7 mouse cellular contexts compared by ENCODE assay signal in the genomic region with DNA sequence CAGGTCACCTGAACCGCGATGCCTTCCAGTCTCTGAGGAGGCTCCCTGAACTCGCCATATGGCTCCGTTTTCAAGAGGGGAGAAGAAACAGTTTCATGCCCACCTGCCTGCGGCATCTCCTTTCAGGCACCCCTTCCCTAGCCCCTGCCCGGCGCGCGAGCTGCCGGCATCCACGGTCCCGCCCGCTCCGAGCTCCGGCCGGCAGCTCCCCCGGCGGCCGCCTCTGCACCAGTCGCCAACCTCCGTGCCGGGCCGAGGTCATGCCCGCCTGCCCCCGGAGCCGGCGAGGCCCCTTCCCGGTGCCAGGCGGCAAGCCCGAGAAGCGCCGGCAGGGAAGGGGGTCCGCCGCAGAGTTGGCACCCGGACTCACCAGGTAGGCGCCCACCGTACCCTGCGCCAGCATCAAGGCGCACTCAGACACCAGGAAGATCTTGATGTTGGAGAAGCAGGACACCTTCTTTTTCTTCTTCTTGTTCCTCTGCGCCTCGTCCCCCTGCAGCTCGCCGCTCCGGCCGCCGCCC. TPM values are rescaled to one million over a fixed set of nuclear protein-coding genes. Genes with fewer than 3 reads are reported as not detected.
DNase-seq lines count a peak whose midpoint lies in the region; ATAC-seq and TF ChIP-seq lines count a peak whose summit lies in the region.

No protein-coding gene starts in this region.

- H3K9me3 ChIP-seq in hindbrain, embryonic 12.5 days (replicated peaks): no peaks in the 10 kb centered on the region

- no peak for TF ChIP-seq CTCF in cerebellum, adult 2 months (IDR thresholded peaks at IDR 0.05; ENCODE audit: borderline replicate concordance, insufficient read depth, low read depth, low read length)

- H3K27me3 ChIP-seq in cerebellum, adult 2 months (ENCODE audit: control insufficient read depth, insufficient read depth, low read length): no peaks in the 10 kb centered on the region
- H3K27me3 ChIP-seq in hindbrain, embryonic 12.5 days: peaks cover 26% of the 10 kb centered on the region

- peaks cover 17% of the 10 kb centered on the region; the same call in 1 of the 2 replicates for H3K4me1 ChIP-seq in cerebellum, adult 2 months (ENCODE audit: control insufficient read depth, insufficient read depth, low read length)
- H3K4me1 ChIP-seq in hindbrain, embryonic 12.5 days: peaks cover 26% of the 10 kb centered on the region

- TF ChIP-seq POLR2A in cerebellum, adult 2 months (IDR thresholded peaks at IDR 0.05; ENCODE audit: borderline replicate concordance, insufficient read depth, low read length): 0 out of 2 replicates have a peak, but pooled peaks have one; percentile 12

- DNase-seq in R1 (ENCODE audit: low read depth, low spot score): peak; percentile 41
- DNase-seq in cerebellum, adult 2 months: peak; percentile 74 to 83
- DNase-seq in frontal cortex, postnatal 10 days (ENCODE audit: low spot score in 2 of 2): peak; percentile 12 to 42
- DNase-seq in layer of hippocampus, postnatal 25 days (ENCODE audit: extremely low spot score in 1 of 2, low spot score in 1 of 2): peak; percentile 24 to 54
- DNase-seq in lung, postnatal 36 days: peak; percentile 48
- peak; percentile 42 for DNase-seq in right cerebral cortex, postnatal 14 days

- no peaks in the 10 kb centered on the region for H3K36me3 ChIP-seq in hindbrain, embryonic 12.5 days

- under 1% methylated on average over 46 of the region's 46 CpGs for WGBS in cerebellum, adult 2 months
- WGBS in hindbrain, embryonic 12.5 days: 0% methylated on average over 37 of the region's 46 CpGs

- H3K4me3 ChIP-seq in cerebellum, adult 2 months (replicated peaks; ENCODE audit: insufficient read depth, low read depth, low read length): peak overlapping the region; percentile 68
- H3K4me3 ChIP-seq in hindbrain, embryonic 12.5 days: peak overlapping the region; percentile 76

- ATAC-seq in hindbrain, embryonic 12.5 days (ENCODE audit: low FRiP score): peak; percentile 75

- H3K9ac ChIP-seq in hindbrain, embryonic 12.5 days: peak overlapping the region; percentile 73

- H3K4me2 ChIP-seq in hindbrain, embryonic 12.5 days (replicated peaks): peak overlapping the region; percentile 90

- H3K27ac ChIP-seq in cerebellum, adult 2 months (ENCODE audit: insufficient read depth, low read length): peak overlapping the region; percentile 90
- H3K27ac ChIP-seq in hindbrain, embryonic 12.5 days: peak overlapping the region; percentile 87

RNA-seq across cellular contexts. Expression of a gene that starts 0.5 kb away (rescaled TPM):
- 61.3 and 66.6 TPM in 2 replicates for polyA plus RNA-seq in cerebellum, adult 2 months (2012; rRNA removed)
- polyA plus RNA-seq in hindbrain, embryonic 12.5 days (2016; fragmentation: Nextera tagmentation; extraction: Ambion mirVana): 16.4 and 18.2 TPM in 2 replicates
- 10 to 100 TPM; 53.9 to 56.2 TPM for total RNA-seq in layer of hippocampus, postnatal 25 days (2021)

Comparison
In these comparisons a context has a peak if more than half of its experiments do, and no peak if none do; other contexts are left out.
1. Peak in every context shown above with its lines: DNase-seq, ATAC-seq, H3K4me3 ChIP-seq and H3K27ac ChIP-seq.
2. DNase-seq: peak in every context shown above with its lines; median percentile 78 in cerebellum, adult 2 months; 48 in lung, postnatal 36 days; 42 in right cerebral cortex, postnatal 14 days; 41 in R1; 39 in layer of hippocampus, postnatal 25 days; 27 in frontal cortex, postnatal 10 days.